Comparison of ENCODE assay signal across 29 mouse cellular contexts in the genomic region with DNA sequence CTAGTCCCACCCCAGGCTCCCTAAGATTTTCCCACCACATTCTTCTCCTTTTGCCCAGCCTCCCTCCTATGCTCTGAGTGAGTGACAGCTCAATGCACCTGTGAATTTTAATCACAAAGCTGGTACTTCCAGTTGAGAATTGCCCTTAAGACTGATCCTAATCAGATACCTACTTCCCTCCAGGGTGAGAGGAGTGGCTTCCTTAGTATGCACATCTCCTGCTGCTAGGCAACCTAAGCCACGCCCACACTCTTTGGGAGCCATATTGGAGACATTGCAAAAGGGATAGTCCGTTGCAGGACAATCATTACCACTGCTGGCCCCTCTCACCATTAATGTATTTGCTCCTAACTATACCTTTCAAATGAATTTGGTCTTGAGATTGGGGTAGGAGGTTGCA. TPM values are rescaled to one million over a fixed set of nuclear protein-coding genes. Genes with fewer than 3 reads are reported as not detected.
A peak's percentile ranks its signal among the peaks of the same experiment; 100 is the strongest.
DNase-seq lines count a peak whose midpoint lies in the region; ATAC-seq and TF ChIP-seq lines count a peak whose summit lies in the region.
"Had no signal": no experiment of that assay in that cellular context is flagged by ENCODE, and none has a peak within 500 bp of the region (broad histone marks: within the 10 kb centered on the region; RNA-seq: fewer than 3 reads in every experiment).

No protein-coding gene starts in this region.

- no peaks in the 10 kb centered on the region for H3K36me3 ChIP-seq in lung, embryonic 15.5 days
- H3K36me3 ChIP-seq in MEL (ENCODE audit: control insufficient read depth in 1 of 2, insufficient read depth in 2 of 2, low read length in 2 of 2), result no peaks in the 10 kb centered on the region
- H3K36me3 ChIP-seq: forebrain, embryonic 12.5 days; heart, embryonic 10.5 days; liver, embryonic 15.5 days; neural tube, embryonic 13.5 days had no signal

- no peak overlapping the region for H3K9ac ChIP-seq in lung, embryonic 15.5 days
- no peak overlapping the region for H3K9ac ChIP-seq in MEL (ENCODE audit: control insufficient read depth, low read depth, low read length, poor library complexity, severe bottlenecking)
- H3K9ac ChIP-seq: embryonic facial prominence, embryonic 13.5 days; forebrain, embryonic 12.5 days; hindbrain, embryonic 14.5 days; limb, embryonic 12.5 days; liver, embryonic 15.5 days; neural tube, embryonic 13.5 days had no signal

- no peak for TF ChIP-seq RAD21 in MEL (IDR thresholded peaks at IDR 0.05; ENCODE audit: low read depth, low read length)

- no peak for DNase-seq in lung, postnatal 10 days
- peak; percentile 33 for DNase-seq in 416B (ENCODE audit: low read depth)
- DNase-seq in MEL (ENCODE audit: low read depth, low spot score), result peak; percentile 8
- no peak for DNase-seq in frontal cortex, postnatal 14 days (ENCODE audit: low spot score in 2 of 2)
- no peak for DNase-seq in left cerebral cortex, postnatal 4 days
- no peak for DNase-seq in adrenal gland, postnatal 4 days (ENCODE audit: low spot score in 2 of 2)
- DNase-seq: adrenal gland, adult 2 months; B cell, adult 2 months; cerebellum, adult 8-10 months; cerebellum, postnatal 25 days; gastrocnemius, postnatal 14 days; heart, adult 11 months; heart, postnatal 36 days; kidney, adult 11 months; kidney, postnatal 14 days; layer of hippocampus, adult 9-11 months had no signal

- no peak overlapping the region for H3K27ac ChIP-seq in lung, embryonic 15.5 days
- no peak overlapping the region for H3K27ac ChIP-seq in MEL (ENCODE audit: control insufficient read depth, low read depth, low read length)
- H3K27ac ChIP-seq: embryonic facial prominence, embryonic 13.5 days; forebrain, embryonic 12.5 days; heart, embryonic 10.5 days; hindbrain, embryonic 14.5 days; limb, embryonic 12.5 days; liver, embryonic 15.5 days; neural tube, embryonic 13.5 days had no signal

- TF ChIP-seq POLR2A in MEL (IDR thresholded peaks at IDR 0.05; ENCODE audit: control insufficient read depth in 1 of 2, insufficient read depth in 1 of 2, low read depth in 1 of 2, low read length in 2 of 2, poor library complexity in 1 of 2), result no peak

- no peaks in the 10 kb centered on the region for H3K79me2 ChIP-seq in MEL (ENCODE audit: control insufficient read depth, insufficient read depth, low read length, poor library complexity)

- no peaks in the 10 kb centered on the region for H3K27me3 ChIP-seq in lung, embryonic 15.5 days
- H3K27me3 ChIP-seq in MEL (ENCODE audit: control insufficient read depth in 1 of 2, insufficient read depth in 2 of 2, low read length in 2 of 2), result no peaks in the 10 kb centered on the region
- H3K27me3 ChIP-seq: CH12.LX; embryonic facial prominence, embryonic 13.5 days; forebrain, embryonic 12.5 days; limb, embryonic 12.5 days; liver, embryonic 15.5 days; neural tube, embryonic 13.5 days had no signal

- intact Hi-C loops in left cerebral cortex, postnatal 4 days (cut with DNase I), result no loop called here

- H3K4me3 ChIP-seq in lung, embryonic 15.5 days, result no peak overlapping the region
- H3K4me3 ChIP-seq in MEL (ENCODE audit: control insufficient read depth in 1 of 2, insufficient read depth in 1 of 2, low read depth in 2 of 2, low read length in 2 of 2), result no peak overlapping the region
- H3K4me3 ChIP-seq: embryonic facial prominence, embryonic 13.5 days; forebrain, embryonic 12.5 days; heart, embryonic 10.5 days; limb, embryonic 12.5 days; liver, embryonic 15.5 days; neural tube, embryonic 13.5 days had no signal

- no peak for TF ChIP-seq EP300 in MEL (IDR thresholded peaks at IDR 0.05; ENCODE audit: low read depth in 1 of 2, low read length in 2 of 2)

- peaks cover 5% of the 10 kb centered on the region; the same call in 1 of the 2 replicates for H3K4me1 ChIP-seq in lung, embryonic 15.5 days
- no peaks in the 10 kb centered on the region for H3K4me1 ChIP-seq in MEL (ENCODE audit: control insufficient read depth in 1 of 2, insufficient read depth in 2 of 2, low read length in 2 of 2)
- H3K4me1 ChIP-seq: forebrain, embryonic 12.5 days; heart, embryonic 10.5 days; limb, embryonic 12.5 days; liver, embryonic 15.5 days; neural tube, embryonic 13.5 days had no signal

- no peak overlapping the region for H3K4me2 ChIP-seq in lung, embryonic 15.5 days
- H3K4me2 ChIP-seq: embryonic facial prominence, embryonic 13.5 days; forebrain, embryonic 12.5 days; hindbrain, embryonic 14.5 days; limb, embryonic 12.5 days; liver, embryonic 15.5 days; midbrain, embryonic 11.5 days; neural tube, embryonic 13.5 days had no signal

- no peaks in the 10 kb centered on the region for H3K9me3 ChIP-seq in lung, embryonic 15.5 days
- H3K9me3 ChIP-seq in MEL (replicated peaks; ENCODE audit: insufficient read depth, low read length), result no peaks in the 10 kb centered on the region
- H3K9me3 ChIP-seq: embryonic facial prominence, embryonic 13.5 days; forebrain, embryonic 12.5 days; heart, embryonic 10.5 days; limb, embryonic 12.5 days; liver, embryonic 15.5 days; neural tube, embryonic 13.5 days had no signal

- no peak for TF ChIP-seq CTCF in MEL (IDR thresholded peaks at IDR 0.05 in 2 of 3, conservative IDR thresholded peaks at IDR 0.05 in 1 of 3; ENCODE audit: control insufficient read depth in 1 of 3, insufficient read depth in 1 of 3, low read depth in 2 of 3, low read length in 3 of 3, poor library complexity in 1 of 3, severe bottlenecking in 1 of 3)

- ATAC-seq in lung, embryonic 15.5 days (ENCODE audit: borderline replicate concordance, extremely low read depth, low FRiP score, low TSS enrichment), result 0 out of 2 replicates have a peak, but pooled peaks have one; percentile 35
- ATAC-seq in granulocyte monocyte progenitor cell, adult 5-6 weeks (replicated peaks; ENCODE audit: poor library complexity, severe bottlenecking), result peak; percentile 52
- ATAC-seq: activated CD4-positive, CD25-positive, alpha-beta regulatory T cell, adult 4 months; midbrain, embryonic 16.5 days had no signal

- 74% methylated on average over 2 of the region's 2 CpGs for WGBS in lung, embryonic 15.5 days

TF ChIP-seq in MEL, 35 proteins besides CTCF, POLR2A, EP300 and RAD21:
- TF ChIP-seq KAT2A (conservative IDR thresholded peaks at IDR 0.05; ENCODE audit: low read depth, low read length) (no peak), POLR2AphosphoS5 (IDR thresholded peaks at IDR 0.05; ENCODE audit: borderline replicate concordance, low read depth, low read length) (no peak), CHD2 (IDR thresholded peaks at IDR 0.05; ENCODE audit: low read length) (no peak), USF1 (IDR thresholded peaks at IDR 0.05; ENCODE audit: low read depth, low read length) (no peak), GABPA (IDR thresholded peaks at IDR 0.05; ENCODE audit: low read depth, low read length) (no peak), ZNF384 (IDR thresholded peaks at IDR 0.05; ENCODE audit: low read depth, low read length) (no peak), MYC (IDR thresholded peaks at IDR 0.05; ENCODE audit: low read depth, low read length) (no peak), UBTF (IDR thresholded peaks at IDR 0.05; ENCODE audit: borderline replicate concordance, insufficient read depth, low read depth, low read length) (no peak), ZC3H11A (IDR thresholded peaks at IDR 0.05; ENCODE audit: low read depth, low read length) (no peak), TBP (IDR thresholded peaks at IDR 0.05; ENCODE audit: low read depth, low read length) (no peak), JUND (IDR thresholded peaks at IDR 0.05; ENCODE audit: low read depth, low read length) (no peak), SIN3A (IDR thresholded peaks at IDR 0.05; ENCODE audit: low read length) (no peak), USF2 (IDR thresholded peaks at IDR 0.05; ENCODE audit: borderline replicate concordance in 1 of 2, insufficient read depth in 1 of 2, low read depth in 1 of 2, low read length in 2 of 2) (no peak), CHD1 (IDR thresholded peaks at IDR 0.05; ENCODE audit: low read depth, low read length) (no peak), GATA1 (IDR thresholded peaks at IDR 0.05; ENCODE audit: low read depth, low read length) (no peak), MYB (IDR thresholded peaks at IDR 0.05; ENCODE audit: low read depth, low read length) (no peak), MAFK (IDR thresholded peaks at IDR 0.05; ENCODE audit: borderline replicate concordance, low read depth, low read length) (no peak), SMC3 (IDR thresholded peaks at IDR 0.05; ENCODE audit: low read depth, low read length) (no peak), ETS1 (IDR thresholded peaks at IDR 0.05; ENCODE audit: low read depth, low read length) (no peak)

RNA-seq across cellular contexts. Expression of gene Ddr2, which starts 31.1 kb away (rescaled TPM):
- 40.9 and 43.9 TPM in 2 replicates for polyA plus RNA-seq in lung, embryonic 15.5 days (2015; fragmentation: Nextera tagmentation; extraction: Ambion mirVana)
- total RNA-seq in MEL (2012; rRNA removed), result not detected in 2 replicates
- polyA plus RNA-seq in MEL (2012; ENCODE audit: insufficient read depth in 1 of 2, insufficient read length in 2 of 2, low read depth in 1 of 2, low replicate concordance in 2 of 2, missing spikeins in 1 of 2), result under 1 TPM in 1 of 2 experiments, not detected in 1; 0.04 TPM
- not detected in 2 replicates for total RNA-seq in granulocyte monocyte progenitor cell, adult 5-6 weeks (2014; fragmentation: Nextera tagmentation)
- total RNA-seq in granulocyte monocyte progenitor cell, adult 5-6 weeks (2017), result 0.05 TPM in 1 of 2 replicates, not detected in the other
- 10 to 100 TPM in 1 of 2 experiments, 1 to 10 TPM in 1; 9.0 to 10.5 TPM for total RNA-seq in left cerebral cortex, postnatal 4 days (2021)
- 10 to 100 TPM; 25.5 to 26.4 TPM for total RNA-seq in adrenal gland, postnatal 4 days (2021)

Comparison
In these comparisons a context has a peak if more than half of its experiments do, and no peak if none do; other contexts are left out.
1. DNase-seq: peak in 416B (single experiment) and MEL (single experiment); none in lung, postnatal 10 days (single experiment), frontal cortex, postnatal 14 days (0 of 2), left cerebral cortex, postnatal 4 days (single experiment) and adrenal gland, postnatal 4 days (0 of 2).
2. RNA of gene Ddr2, which starts 31.1 kb away (total RNA-seq): 25.5 to 26.4 TPM in adrenal gland, postnatal 4 days and 9.0 to 10.5 TPM in left cerebral cortex, postnatal 4 days; 0.05 TPM in granulocyte monocyte progenitor cell, adult 5-6 weeks and not detected in MEL; every median in the first group is over 4 times any median in the second.